Mouse (Mus musculus): ENCODE measurements at regions not wholly inside any gene's neighbourhood (a gene's known extent, or its start where the extent isn't known, plus 50 kb on each side); places are given as distances from the start of the nearest gene placed in this dataset.

DNA sequence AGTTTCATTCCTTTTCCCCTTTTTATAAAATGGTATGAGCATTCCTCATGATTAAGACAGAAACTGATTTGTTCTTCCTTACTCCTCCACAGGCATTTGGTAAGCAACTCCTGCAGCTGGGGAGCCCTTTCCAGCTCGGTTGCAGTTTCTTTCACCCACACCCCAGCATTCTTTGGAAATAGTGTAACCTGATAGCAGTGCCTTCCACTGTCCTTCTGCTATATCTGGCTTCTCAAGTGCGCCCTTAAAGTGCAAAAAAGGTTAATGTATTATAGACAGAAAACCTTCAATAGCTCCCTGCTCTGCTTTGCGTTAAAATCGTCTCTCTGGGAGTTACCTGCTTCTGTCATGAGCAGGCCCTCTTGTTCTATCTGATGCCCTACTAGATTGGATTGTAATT, 278.0 kb downstream of the Epha7 start:
- TF ChIP-seq TAL1 (IDR thresholded peaks at IDR 0.05; ENCODE audit: low read length) (no peak), GATA1 (IDR thresholded peaks at IDR 0.05; ENCODE audit: low read length) (no peak)

All from erythroblast, embryonic 14.5 days (primary cell).